Mouse (Mus musculus) CH12.LX (cell line): ENCODE data around the gene P2rx4. TPM values are rescaled to one million over a fixed set of nuclear protein-coding genes. Genes with fewer than 3 reads are reported as not detected.

Experiments used
- DNase-seq: peaks from one replicate; pipeline ENCODE4 v3.0.0-alpha.2; 2013; ENCODE audit errors: extremely low read depth
- H3K27ac ChIP-seq: 2 replicates; pipeline ENCODE4 v1.5.1; 2012; ENCODE audit warnings: low read depth, mild to moderate bottlenecking, control low read depth, moderate library complexity; ENCODE audit not compliant: insufficient read depth
- H3K27me3 ChIP-seq: replicated peaks from 2 replicates; pipeline ENCODE3; 2012; ENCODE audit warnings: inconsistent platforms
- H3K36me3 ChIP-seq, 2 experiments: replicated peaks in 1 of 2; 2 replicates each; pipeline versions ENCODE3 to v1.6.1; 2012; ENCODE audit warnings: inconsistent platforms in 1 of 2, low read length in 1 of 2, mild to moderate bottlenecking in 1 of 2, mixed read lengths in 1 of 2, moderate library complexity in 1 of 2; ENCODE audit not compliant: control insufficient read depth in 1 of 2, insufficient read depth in 1 of 2
- H3K4me1 ChIP-seq, 2 experiments: 2 replicates each; pipeline ENCODE4 v1.6.1; 2012; ENCODE audit warnings: inconsistent platforms in 1 of 2, moderate library complexity in 1 of 2; ENCODE audit not compliant: insufficient read depth in 2 of 2, control insufficient read depth in 1 of 2
- H3K4me2 ChIP-seq: 2 replicates; pipeline ENCODE4 v1.6.1; 2012; ENCODE audit warnings: low read depth, mild to moderate bottlenecking, control low read depth; ENCODE audit not compliant: poor library complexity, insufficient read depth, severe bottlenecking
- H3K4me3 ChIP-seq, 3 experiments: fragments of 150-350 bp in 1 of 3; sonication (generic) in 1 of 3; replicated peaks in 1 of 3; 2 replicates each; pipeline versions ENCODE3 to v1.5.1; 2011 to 2012; ENCODE audit warnings: low read depth in 2 of 3, low read length in 2 of 3, mild to moderate bottlenecking in 2 of 3, moderate library complexity in 2 of 3, control low read depth in 1 of 3, improper control_type of control experiment in 1 of 3, inconsistent platforms in 1 of 3, mixed read lengths in 1 of 3; ENCODE audit not compliant: poor library complexity in 1 of 3
- H3K79me2 ChIP-seq: replicated peaks from 2 replicates; pipeline ENCODE4 v1.6.1; 2012; ENCODE audit warnings: mild to moderate bottlenecking, moderate library complexity; ENCODE audit not compliant: control insufficient read depth, poor library complexity, insufficient read depth, severe bottlenecking; ENCODE audit errors: extremely low read depth
- H3K9ac ChIP-seq: 2 replicates; pipeline ENCODE4 v1.6.1; 2012; ENCODE audit warnings: low read depth, mild to moderate bottlenecking, control low read depth, moderate library complexity; ENCODE audit not compliant: insufficient read depth
- H3K9me3 ChIP-seq: replicated peaks from 2 replicates; pipeline ENCODE3; 2012; ENCODE audit warnings: low read length, inconsistent platforms, mixed read lengths
- CHD1 ChIP-seq: IDR thresholded peaks from 2 replicates; pipeline ENCODE4 v1.6.1; 2012; ENCODE audit warnings: low read depth, low read length, improper control_type of control experiment, inconsistent platforms
- CTCF ChIP-seq, 2 experiments: IDR thresholded peaks in 1 of 2; conservative IDR thresholded peaks in 1 of 2; 2 replicates each; pipeline ENCODE4 v1.5.1; 2011 to 2012; ENCODE audit warnings: low read depth in 2 of 2, low read length in 2 of 2, improper control_type of control experiment in 1 of 2, inconsistent platforms in 1 of 2, mild to moderate bottlenecking in 1 of 2, moderate library complexity in 1 of 2
- ELF1 ChIP-seq: IDR thresholded peaks from 2 replicates; pipeline ENCODE4 v1.6.1; 2014; ENCODE audit warnings: low read depth, mild to moderate bottlenecking, inconsistent platforms, low read length, improper control_type of control experiment
- EP300 ChIP-seq: IDR thresholded peaks from 2 replicates; pipeline ENCODE4 v1.6.1; 2011; ENCODE audit warnings: low read length, improper control_type of control experiment
- HCFC1 ChIP-seq: IDR thresholded peaks from 2 replicates; pipeline ENCODE4 v1.6.1; 2012; ENCODE audit warnings: low read depth, mild to moderate bottlenecking, inconsistent platforms, low read length, improper control_type of control experiment
- IRF4 ChIP-seq: IDR thresholded peaks from 2 replicates; pipeline ENCODE4 v1.6.1; 2014; ENCODE audit warnings: low read depth, mild to moderate bottlenecking, inconsistent platforms, low read length, improper control_type of control experiment
- KAT2A ChIP-seq: IDR thresholded peaks from 2 replicates; pipeline ENCODE4 v1.6.1; 2012; ENCODE audit warnings: low read length, improper control_type of control experiment, inconsistent platforms; ENCODE audit not compliant: insufficient replicate concordance
- MXI1 ChIP-seq: IDR thresholded peaks from 2 replicates; pipeline ENCODE4 v1.6.1; 2011; ENCODE audit warnings: mild to moderate bottlenecking, low read depth, low read length, improper control_type of control experiment
- MYC ChIP-seq: IDR thresholded peaks from 2 replicates; pipeline ENCODE4 v1.6.1; 2011; ENCODE audit warnings: low read depth, mild to moderate bottlenecking, improper control_type of control experiment, low read length
- NELFE ChIP-seq: IDR thresholded peaks from 2 replicates; pipeline ENCODE4 v1.6.1; 2011; ENCODE audit warnings: low read depth, low read length, improper control_type of control experiment
- RAD21 ChIP-seq: IDR thresholded peaks from 2 replicates; pipeline ENCODE4 v1.6.1; 2011; ENCODE audit warnings: low read depth, mild to moderate bottlenecking, low read length, improper control_type of control experiment, moderate library complexity
- SIN3A ChIP-seq: IDR thresholded peaks from 2 replicates; pipeline ENCODE4 v1.6.1; 2012; ENCODE audit warnings: low read length, improper control_type of control experiment, inconsistent platforms
- TBP ChIP-seq: conservative IDR thresholded peaks from 2 replicates; pipeline ENCODE4 v1.6.1; 2011; ENCODE audit warnings: low read depth, low read length, improper control_type of control experiment
- TCF12 ChIP-seq: IDR thresholded peaks from 2 replicates; pipeline ENCODE4 v1.6.1; 2014; ENCODE audit warnings: low read depth, mild to moderate bottlenecking, inconsistent platforms, low read length, improper control_type of control experiment
- UBTF ChIP-seq: IDR thresholded peaks from 2 replicates; pipeline ENCODE4 v1.6.1; 2012; ENCODE audit warnings: low read depth, mild to moderate bottlenecking, inconsistent platforms, low read length, improper control_type of control experiment, moderate library complexity
- USF1 ChIP-seq: IDR thresholded peaks from 2 replicates; pipeline ENCODE4 v1.6.1; 2014; ENCODE audit warnings: low read depth, mild to moderate bottlenecking, inconsistent platforms, low read length, improper control_type of control experiment
- USF2 ChIP-seq: conservative IDR thresholded peaks from 2 replicates; pipeline ENCODE4 v1.6.1; 2011; ENCODE audit warnings: low read depth, low read length, improper control_type of control experiment
- ZMIZ1 ChIP-seq: IDR thresholded peaks from 2 replicates; pipeline ENCODE4 v1.6.1; 2012; ENCODE audit warnings: low read depth, mild to moderate bottlenecking, inconsistent platforms, low read length, improper control_type of control experiment
- dilution Hi-C: fragments of 300-500 bp; cut with MboI; formaldehyde crosslinking; loops from 2 replicates; pipeline ENCODE4 v1.14.3; 2020; ENCODE audit warnings: low sequenced_read_pairs; ENCODE audit not compliant: extremely low pct_unique_long_range_greater_than_20kb, extremely low pct_ligation_motif_present
- in situ Hi-C: fragments of 300-500 bp; cut with MboI; formaldehyde crosslinking; loops from 3 replicates; pipeline ENCODE4 v1.14.3; 2019; ENCODE audit warnings: low sequenced_read_pairs, low pct_ligation_motif_present, low pct_unique_long_range_greater_than_20kb, mixed read lengths
- polyA plus RNA-seq: library from polyadenylated mRNA; unstranded; fragments of >175 nt; gene quantifications from 2 replicates; pipeline ENCODE4 v1.2.1, GENCODE M21; 2012; ENCODE audit warnings: low read depth; ENCODE audit not compliant: insufficient read length
- total RNA-seq, 2 experiments: library from RNA; depleted of rRNA; stranded (reverse); fragments of 300-350 nt in 1 of 2; fragments of >200 nt in 1 of 2; gene quantifications; 2 replicates each; pipeline ENCODE4 v1.2.3; 2012 to 2014

P2rx4 gene
- total and polyA plus RNA-seq, 3 experiments, result 9.1 to 16.7 (median 11.0) TPM

DNA sequence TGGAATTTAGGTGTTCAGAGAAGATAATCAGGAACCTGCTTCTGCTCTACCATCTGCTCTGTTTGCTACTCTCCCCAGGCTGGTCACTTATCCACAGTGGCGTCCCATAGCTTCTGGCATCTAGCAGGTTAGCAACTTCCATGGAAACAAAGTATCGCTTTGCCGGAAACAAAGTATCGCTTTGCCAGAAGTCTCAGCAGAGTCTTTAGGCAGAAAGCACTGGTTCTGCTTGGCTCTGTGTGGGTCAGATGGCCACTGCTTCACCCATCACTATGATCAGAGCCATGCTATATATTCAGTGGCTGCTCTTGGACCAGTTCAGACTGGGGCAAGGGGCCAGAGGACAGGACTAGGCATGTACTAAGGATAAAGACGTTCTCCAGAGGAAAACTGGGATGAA lies 35.0 kb upstream of the P2rx4 start:
- no peak overlapping the region for H3K4me3 ChIP-seq
- no peaks in the 10 kb centered on the region for H3K9me3 ChIP-seq
- H3K27ac ChIP-seq, result no peak overlapping the region
- no peak for DNase-seq
- no peaks in the 10 kb centered on the region for H3K27me3 ChIP-seq
- H3K9ac ChIP-seq, result no peak overlapping the region
- no peaks in the 10 kb centered on the region for H3K36me3 ChIP-seq
- dilution Hi-C loops, result no loop called here
- TF ChIP-seq EP300 (no peak), HCFC1 (no peak), ZMIZ1 (no peak)
- H3K4me1 ChIP-seq, result no peaks in the 10 kb centered on the region
- in situ Hi-C loops, result no loop called here
- no peaks in the 10 kb centered on the region for H3K79me2 ChIP-seq
- no peak overlapping the region for H3K4me2 ChIP-seq

DNA sequence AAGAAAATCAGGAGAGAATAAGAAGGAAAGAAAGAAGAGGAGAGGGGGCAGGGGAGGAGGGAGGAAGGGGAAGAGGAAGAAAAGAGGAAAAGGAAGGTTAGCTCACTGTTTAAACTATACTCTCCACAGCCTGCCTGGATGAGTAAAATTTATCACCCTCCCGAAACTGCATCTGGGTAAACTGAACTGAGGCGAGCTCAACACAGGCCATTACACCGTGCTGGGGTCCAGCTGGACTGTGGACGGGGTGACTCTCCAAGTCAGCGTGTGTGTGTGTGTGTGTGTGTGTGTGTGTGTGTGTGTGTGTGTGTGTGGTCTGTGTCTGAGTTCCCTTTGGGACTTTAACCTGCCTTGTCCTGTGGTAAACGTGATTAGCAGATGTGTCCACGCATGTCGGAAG lies 31.3 kb upstream of the P2rx4 start:
- in situ Hi-C loops, result no loop called here
- H3K4me2 ChIP-seq, result no peak overlapping the region
- no peak for TF ChIP-seq TBP
- TF ChIP-seq KAT2A, result no peak
- TF ChIP-seq CHD1, result no peak
- no peak for TF ChIP-seq USF2
- TF ChIP-seq NELFE, result no peak
- no peak for TF ChIP-seq TCF12
- no peak for TF ChIP-seq IRF4

DNA sequence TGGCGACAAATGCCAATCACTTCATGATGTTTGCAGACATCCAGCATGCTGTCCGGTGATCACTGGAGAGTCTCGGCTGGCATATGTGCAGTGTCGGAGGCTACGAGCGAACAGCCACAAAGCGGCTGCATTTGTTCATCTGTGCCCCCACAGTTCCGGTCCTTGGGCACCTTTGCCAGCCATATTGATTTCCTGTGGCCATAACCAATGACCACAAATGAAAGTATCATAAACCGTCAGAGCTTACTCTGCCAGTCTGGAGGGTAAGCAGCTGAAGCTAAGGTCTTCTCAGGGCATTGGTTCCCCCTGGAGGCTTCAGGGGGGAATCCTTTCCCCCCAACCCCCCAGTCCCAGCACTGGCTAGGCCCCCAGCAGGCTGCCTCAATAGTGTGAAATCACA lies 29.4 kb upstream of the P2rx4 start:
- H3K36me3 ChIP-seq, result peaks cover 0 to 2% of the 10 kb centered on the region in 2 experiments
- no peak for DNase-seq
- dilution Hi-C loops, result no loop called here

More for the DNA sequence above, 31.3 kb upstream of the P2rx4 start:
- dilution Hi-C loops, result no loop called here
- Histone ChIP-seq H3K79me2 (no peaks in the 10 kb centered on the region), H3K36me3 (peaks cover 0 to 1% of the 10 kb centered on the region in 2 experiments), H3K27ac (no peak overlapping the region), H3K4me3 (no peak overlapping the region), H3K9ac (no peak overlapping the region), H3K4me1 (no peaks in the 10 kb centered on the region), H3K9me3 (no peaks in the 10 kb centered on the region), H3K27me3 (no peaks in the 10 kb centered on the region)
- no peak for DNase-seq

More for the DNA sequence above, 29.4 kb upstream of the P2rx4 start:
- H3K9me3 ChIP-seq, result no peaks in the 10 kb centered on the region
- no peak overlapping the region for H3K4me3 ChIP-seq
- no peak overlapping the region for H3K9ac ChIP-seq
- no peak overlapping the region for H3K4me2 ChIP-seq
- in situ Hi-C loops, result no loop called here
- H3K27me3 ChIP-seq, result no peaks in the 10 kb centered on the region
- no peaks in the 10 kb centered on the region for H3K79me2 ChIP-seq
- TF ChIP-seq ELF1, result no peak
- no peak for TF ChIP-seq HCFC1
- TF ChIP-seq IRF4, result no peak
- no peak for TF ChIP-seq NELFE
- no peak for TF ChIP-seq USF1
- TF ChIP-seq MYC, result no peak
- TF ChIP-seq RAD21, result no peak; the same call in 1 of the 2 replicates
- no peak for TF ChIP-seq CHD1
- TF ChIP-seq UBTF, result no peak
- no peak for TF ChIP-seq SIN3A
- no peak; a peak in 1 of 4 replicates for TF ChIP-seq CTCF (conservative IDR thresholded peaks at IDR 0.05 in 1 of 2, IDR thresholded peaks at IDR 0.05 in 1 of 2; ENCODE audit: low read depth in 2 of 2, low read length in 2 of 2)
- TF ChIP-seq MXI1, result no peak
- H3K4me1 ChIP-seq, result no peaks in the 10 kb centered on the region
- no peak overlapping the region for H3K27ac ChIP-seq
